Mouse (Mus musculus) ZHBTc4 (cell line): Measurements from ENCODE around the gene Gm21762.
"Not testable (repeated sequence)": the region's sequence is repeated elsewhere in the genome, so short reads cannot be mapped to it uniquely, and the experiment has no call there.

Experiments
- DNase-seq: peaks from one replicate; pipeline ENCODE4 v3.0.0-alpha.2; 2011; ENCODE audit warnings: low read depth, low spot score

Gene Gm21762

GRCm38 (mm10) chr13:120215847-120216246 lies at the start of gene Gm21762:
Gene Gm21762, minus strand, starts transcription at chr13:120215947.
- DNase-seq, result not testable (repeated sequence)

- DNase-seq, result not testable (repeated sequence)
These were observed 47.1 kb upstream of the Gm21762 start, which contains the start of gene AF067061 for GRCm38 (mm10) chr13:120262870-120263269. Gene AF067061, plus strand, starts transcription at chr13:120263114.

GRCm38 (mm10) chr13:120259718-120260117 lies 44.0 kb upstream of the Gm21762 start:
- not testable (repeated sequence) for DNase-seq

- not testable (repeated sequence) for DNase-seq
These were observed 43.3 kb upstream of the Gm21762 start for GRCm38 (mm10) chr13:120258817-120259658.

- not testable (repeated sequence) for DNase-seq
These were observed 35.6 kb upstream of the Gm21762 start for GRCm38 (mm10) chr13:120251208-120251924.

GRCm38 (mm10) chr13:120238811-120239210 lies 23.1 kb upstream of the Gm21762 start, which contains the start of gene Gm21731:
Gene Gm21731, plus strand, starts transcription at chr13:120239111.
- not testable (repeated sequence) for DNase-seq

GRCm38 (mm10) chr13:120232447-120233049 lies 16.8 kb upstream of the Gm21762 start:
- DNase-seq, result peak; percentile 55

- peak; percentile 8 for DNase-seq
These were observed 16.1 kb upstream of the Gm21762 start for GRCm38 (mm10) chr13:120231798-120232197.

GRCm38 (mm10) chr13:120223012-120223659 lies 7.4 kb upstream of the Gm21762 start:
- peak; percentile 39 for DNase-seq

GRCm38 (mm10) chr13:120220922-120221321 lies 5.2 kb upstream of the Gm21762 start:
- DNase-seq, result peak; percentile 58

- DNase-seq, result not testable (repeated sequence)
These were observed 19.4 kb downstream of the Gm21762 start for GRCm38 (mm10) chr13:120196189-120196821.

GRCm38 (mm10) chr13:120172133-120172532 lies 43.6 kb downstream of the Gm21762 start, which contains the start of gene Gm21818:
Gene Gm21818, plus strand, starts transcription at chr13:120172433.
- not testable (repeated sequence) for DNase-seq

GRCm38 (mm10) chr13:120168301-120168700 lies 47.4 kb downstream of the Gm21762 start:
- peak; percentile 34 for DNase-seq
